Mouse (Mus musculus): ENCODE results near the gene Nlrp9c.
"Not testable (repeated sequence)": the region's sequence is repeated elsewhere in the genome, so short reads cannot be mapped to it uniquely, and the experiment has no call there.

Nlrp9c gene

DNA sequence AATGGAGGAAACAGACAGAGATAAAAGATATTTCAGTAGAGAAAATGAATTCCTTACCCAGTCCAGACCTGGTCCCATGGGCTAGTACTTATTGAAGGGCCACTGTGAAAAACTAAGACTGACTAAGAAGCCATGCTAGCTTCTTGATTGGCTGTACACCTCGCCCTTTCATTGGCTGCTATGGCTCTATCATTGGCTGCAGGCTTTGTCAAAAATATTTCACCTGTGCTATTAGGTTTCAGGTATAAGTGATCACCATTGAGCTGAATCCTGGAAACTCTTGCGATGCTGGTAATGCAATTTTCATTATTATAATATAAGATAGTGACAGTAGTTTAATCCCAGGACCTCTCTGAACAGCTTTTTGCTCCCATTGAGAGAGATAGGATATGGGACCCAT is at the start of gene Nlrp9c:
TSS of gene Nlrp9c (minus strand) at position 101 of the 400 bp plus-strand sequence.
- CTCF ChIA-PET, result not testable (repeated sequence)

DNA sequence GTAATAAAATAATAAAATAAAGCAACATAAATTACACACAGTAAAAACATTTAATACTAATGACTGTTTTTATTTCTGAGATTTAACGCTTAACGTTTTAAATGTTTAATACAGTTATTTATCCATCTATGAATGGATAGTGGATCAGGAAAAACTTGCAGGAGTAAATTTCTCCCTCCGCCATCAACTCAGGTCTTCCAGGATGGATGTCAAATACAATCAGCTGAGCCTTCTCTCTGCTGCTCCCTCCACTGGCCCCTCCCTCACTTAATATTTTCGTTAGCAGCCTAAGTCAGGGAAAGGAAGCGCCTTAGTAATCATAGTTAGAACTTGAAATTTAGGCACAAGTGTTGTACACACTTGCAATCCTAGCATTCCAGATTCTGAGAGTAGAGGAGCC is 31.3 kb upstream of the Nlrp9c start, which contains the start of gene Nlrp4a:
TSS of gene Nlrp4a (plus strand) at position 301 of the 400 bp plus-strand sequence.
- CTCF ChIA-PET, result no interaction called here

DNA sequence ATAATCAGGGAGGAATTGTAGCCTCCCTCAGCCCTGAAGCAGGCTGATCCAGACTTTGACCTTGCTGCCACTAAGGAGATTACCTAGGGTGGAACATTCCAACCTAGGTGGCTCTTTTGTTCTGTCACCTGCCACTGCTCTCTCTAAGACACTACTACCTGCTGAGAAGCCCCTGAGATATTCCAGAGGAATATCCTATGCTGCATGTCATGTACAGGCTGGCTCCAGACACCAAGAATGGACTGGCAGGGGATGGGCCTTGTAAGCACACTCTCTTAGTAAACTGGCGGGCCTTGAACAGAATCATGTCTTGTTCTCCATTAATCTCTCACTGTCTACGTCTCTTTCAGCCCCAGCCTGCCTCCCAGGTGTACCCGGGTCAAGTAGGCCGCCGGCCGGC is 11.7 kb downstream of the Nlrp9c start:
- CTCF ChIA-PET, result not testable (repeated sequence)

DNA sequence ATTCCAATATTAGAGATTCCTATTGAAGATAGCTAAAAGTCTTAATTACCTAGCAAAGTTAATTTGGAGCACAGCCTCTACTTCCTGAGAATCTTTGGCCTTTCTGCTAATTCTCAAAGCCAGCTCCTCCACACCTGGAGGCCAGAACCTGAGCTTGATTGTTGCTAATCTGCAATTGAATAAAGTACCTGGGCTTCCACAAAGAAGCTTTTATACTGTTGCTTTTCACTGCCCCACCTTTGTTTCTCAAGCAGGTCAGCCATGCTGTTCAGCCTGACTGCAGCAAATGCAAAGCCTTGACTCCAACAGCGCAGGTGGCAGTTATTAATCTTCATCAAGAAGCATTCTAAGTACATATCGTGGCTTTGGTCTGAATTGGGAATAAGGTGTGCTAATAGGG is 12.4 kb downstream of the Nlrp9c start:
- CTCF ChIA-PET, result not testable (repeated sequence)

DNA sequence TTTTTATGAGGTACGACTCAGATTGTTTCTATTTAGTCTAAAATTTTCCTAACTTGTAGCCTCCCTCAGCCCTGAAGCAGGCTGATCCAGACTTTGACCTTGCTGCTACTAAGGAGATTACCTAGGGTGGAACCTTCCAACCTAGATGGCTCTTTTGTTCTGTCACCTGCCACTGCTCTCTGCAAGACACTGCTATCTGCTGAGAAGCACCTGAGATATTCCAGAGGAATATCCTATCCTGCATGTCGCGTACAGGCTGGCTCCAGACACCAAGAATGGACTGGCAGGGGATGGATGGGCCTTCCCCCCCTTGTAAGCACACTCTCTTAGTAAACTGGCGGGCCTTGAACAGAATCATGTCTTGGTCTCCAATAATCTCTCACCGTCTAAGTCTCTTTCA is 16.8 kb downstream of the Nlrp9c start:
- CTCF ChIA-PET, result not testable (repeated sequence)

DNA sequence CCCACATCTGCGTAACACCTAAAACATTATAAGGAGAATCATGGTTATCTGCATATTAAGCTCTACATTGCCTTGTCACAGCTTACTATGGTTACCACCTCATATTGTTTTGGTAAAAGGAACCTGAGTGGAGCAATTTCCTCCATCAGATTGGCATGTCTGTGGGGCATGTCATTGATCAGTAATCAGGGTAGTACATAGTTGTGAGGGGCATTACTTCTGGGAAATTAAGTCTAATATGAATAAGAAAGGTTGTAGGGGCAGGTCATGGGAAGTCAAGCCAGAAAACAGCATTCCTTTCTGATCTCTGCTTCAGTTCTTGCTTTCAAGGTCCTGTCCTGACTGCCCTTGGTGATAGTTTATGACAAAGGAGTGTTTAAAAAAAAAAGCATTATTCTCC is 22.7 kb downstream of the Nlrp9c start:
- CTCF ChIA-PET, result no interaction called here

DNA sequence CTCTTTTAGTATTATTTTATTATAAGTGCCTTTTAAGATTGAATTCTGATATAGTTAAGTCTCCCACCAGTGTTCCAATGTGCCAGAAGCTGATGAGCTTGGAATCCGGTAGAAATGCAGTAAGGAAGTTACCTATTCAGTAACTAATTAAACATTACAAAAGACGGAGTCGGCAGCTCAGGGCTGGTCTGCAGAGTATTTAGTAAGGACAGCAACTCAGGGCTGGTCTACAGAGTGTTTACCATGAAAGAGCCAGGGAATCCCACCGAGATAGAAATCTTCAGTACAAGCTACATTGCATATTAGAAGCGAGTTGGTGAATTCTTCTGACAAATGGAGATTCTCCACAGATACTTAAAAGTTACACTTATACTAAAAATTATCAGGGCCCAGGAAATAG is 30.3 kb downstream of the Nlrp9c start:
- CTCF ChIA-PET, result not testable (repeated sequence)

DNA sequence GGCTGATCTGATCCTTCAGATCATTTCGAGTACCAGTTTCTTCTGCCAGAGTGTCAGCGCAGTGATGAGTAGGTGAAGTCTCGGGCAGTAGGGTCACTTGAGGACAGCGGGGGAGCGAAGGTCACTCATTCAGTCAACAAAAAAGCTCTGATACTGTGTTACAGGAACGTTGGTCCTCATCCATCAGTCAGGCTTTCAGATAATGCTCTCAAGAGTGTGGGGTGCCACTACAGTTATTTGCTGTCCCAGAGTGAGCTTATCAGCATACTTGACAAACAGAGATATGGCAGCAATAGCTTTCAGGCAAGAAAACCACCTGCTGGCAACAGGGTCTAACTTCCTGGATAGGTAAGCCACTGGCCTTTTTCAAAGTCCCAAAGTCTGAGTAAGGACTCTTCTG is 46.8 kb downstream of the Nlrp9c start:
- CTCF ChIA-PET, result not testable (repeated sequence)

DNA sequence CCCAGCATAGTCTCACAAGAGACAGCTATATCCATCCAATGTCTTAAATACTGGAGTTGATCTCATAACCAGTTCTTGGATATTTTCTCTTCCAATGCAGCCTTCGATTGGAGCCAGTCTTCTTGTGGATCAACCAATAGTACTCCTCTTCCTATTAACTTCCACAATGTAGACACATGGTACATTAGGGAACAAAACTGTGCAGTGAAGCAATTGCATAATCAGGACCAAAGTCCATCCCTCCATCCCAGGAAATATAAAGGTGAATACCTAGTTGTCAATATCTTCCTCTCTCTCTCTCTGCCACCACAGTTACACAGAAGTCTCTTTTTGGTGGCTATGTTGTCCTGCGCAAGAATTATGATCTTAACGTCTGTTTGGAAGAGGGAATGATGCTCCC is 51.2 kb downstream of the Nlrp9c start:
- CTCF ChIA-PET, result not testable (repeated sequence)

DNA sequence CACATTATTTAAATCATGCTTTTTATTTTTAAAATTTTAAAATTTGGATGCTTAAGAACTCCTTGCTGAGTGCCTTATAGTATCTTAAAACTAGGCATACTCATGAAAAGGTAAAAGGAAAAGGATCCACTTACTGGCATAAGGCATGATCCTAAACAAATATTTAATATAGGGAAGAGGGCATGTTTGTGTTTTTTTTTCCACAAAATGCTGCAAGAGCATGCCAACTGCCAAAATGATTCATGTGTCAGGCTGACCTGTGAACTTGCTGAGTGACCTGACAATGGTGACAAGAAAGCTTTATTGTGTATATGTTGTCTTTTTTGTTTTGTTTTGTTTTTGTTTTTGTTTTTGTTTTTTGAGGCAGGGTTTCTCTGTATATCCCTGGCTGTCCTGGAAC is 53.3 kb downstream of the Nlrp9c start:
- CTCF ChIA-PET, result not testable (repeated sequence)

DNA sequence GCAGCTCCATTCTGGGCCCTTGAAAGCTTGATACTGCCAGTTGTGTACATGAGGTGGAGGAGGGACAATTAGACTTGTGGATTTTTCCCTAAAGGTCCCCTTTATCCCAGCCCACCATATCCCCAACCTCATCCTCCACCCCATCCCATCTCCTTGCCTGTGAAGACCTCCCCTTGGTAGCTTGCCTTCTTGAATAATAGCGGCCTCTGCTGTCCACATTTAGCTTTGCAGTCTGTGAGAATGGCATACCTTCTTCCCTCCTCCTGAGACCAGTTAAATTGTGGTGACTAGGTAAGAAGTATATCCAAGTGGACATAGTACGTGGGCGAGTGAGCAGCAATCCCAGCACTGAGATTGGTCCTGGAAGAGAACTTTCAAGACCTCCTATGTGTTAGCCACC is 83.1 kb downstream of the Nlrp9c start:
- CTCF ChIA-PET, result not testable (repeated sequence)

DNA sequence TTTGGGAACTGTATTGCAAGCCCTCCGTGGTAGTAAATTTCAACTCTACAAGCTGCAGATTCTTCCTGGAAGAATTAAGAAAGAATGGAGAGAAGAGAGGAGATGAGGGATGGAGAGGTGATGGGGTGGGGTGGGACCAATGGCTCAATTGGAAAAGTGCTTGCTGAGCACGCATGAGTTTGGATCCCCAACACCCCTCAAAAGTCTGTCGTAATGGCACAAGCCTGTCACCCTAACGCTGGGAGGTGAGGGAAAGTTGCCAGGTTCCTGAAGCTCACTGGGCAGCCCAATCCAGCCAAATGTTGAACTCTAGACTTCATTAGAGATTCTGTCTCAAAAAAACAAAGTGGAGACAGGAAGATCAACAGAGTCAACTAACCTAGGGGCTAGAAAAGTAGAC is 87.7 kb downstream of the Nlrp9c start:
- CTCF ChIA-PET, result not testable (repeated sequence)

DNA sequence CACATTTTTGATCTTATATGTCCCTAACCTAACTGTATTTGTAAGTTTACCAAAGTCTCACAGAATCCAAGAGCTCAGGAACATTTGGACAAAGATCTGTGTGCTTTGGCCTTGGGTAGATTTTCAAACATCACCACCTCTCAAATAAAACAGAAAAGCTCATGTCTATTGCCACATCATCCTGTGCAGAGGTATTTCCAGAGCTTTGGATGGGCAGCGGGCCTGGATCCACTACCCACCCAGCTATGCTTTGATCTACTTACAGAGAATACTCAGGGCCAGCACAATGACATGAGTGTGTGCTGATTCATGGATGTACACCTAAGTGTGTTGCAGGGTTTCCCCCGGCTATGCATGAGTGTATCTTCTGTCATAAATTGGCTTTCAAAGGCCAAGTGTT is 88.3 kb downstream of the Nlrp9c start:
- CTCF ChIA-PET, result not testable (repeated sequence)

DNA sequence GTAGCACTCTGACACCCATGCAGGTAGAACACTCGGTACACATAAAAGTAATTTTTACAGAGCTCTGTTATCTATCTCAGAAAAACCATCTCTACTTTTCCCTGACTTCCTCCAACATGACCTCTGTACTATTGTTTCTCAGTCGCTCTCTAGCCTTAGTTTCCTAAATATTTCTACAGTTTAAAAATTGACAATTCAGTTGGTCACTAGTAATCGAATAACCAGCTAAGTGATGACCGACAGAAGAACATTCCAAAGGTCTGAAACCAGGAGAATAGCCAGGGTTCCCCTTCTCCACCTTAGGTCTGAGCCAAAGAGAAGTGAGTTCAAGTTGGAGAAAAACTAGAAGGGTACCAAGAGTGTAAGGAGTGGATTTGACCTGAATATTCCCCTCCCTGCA is 91.7 kb downstream of the Nlrp9c start:
- CTCF ChIA-PET, result not testable (repeated sequence)

DNA sequence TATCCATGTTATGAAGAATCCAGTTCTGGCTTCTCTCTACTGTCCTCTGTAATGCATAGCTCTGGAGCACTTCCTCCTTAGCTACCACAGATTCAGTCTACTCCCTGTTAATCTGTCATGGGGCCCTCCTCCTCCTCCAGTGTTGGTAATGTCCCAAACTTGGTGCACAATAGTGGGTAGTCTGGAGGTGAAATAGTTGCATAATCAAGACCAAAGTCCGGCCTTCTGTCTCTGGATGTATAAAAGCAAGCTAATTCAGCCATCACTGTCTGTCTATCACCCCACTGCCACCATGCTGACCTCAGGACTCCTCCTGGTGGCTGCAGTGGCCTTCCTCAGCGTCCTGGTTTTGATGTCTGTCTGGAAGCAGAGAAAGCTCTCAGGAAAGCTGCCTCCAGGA is 96.6 kb downstream of the Nlrp9c start, which contains the start of gene Cyp2a4:
TSS of gene Cyp2a4 (plus strand) at position 244 of the 400 bp plus-strand sequence.
- CTCF ChIA-PET, result not testable (repeated sequence)

DNA sequence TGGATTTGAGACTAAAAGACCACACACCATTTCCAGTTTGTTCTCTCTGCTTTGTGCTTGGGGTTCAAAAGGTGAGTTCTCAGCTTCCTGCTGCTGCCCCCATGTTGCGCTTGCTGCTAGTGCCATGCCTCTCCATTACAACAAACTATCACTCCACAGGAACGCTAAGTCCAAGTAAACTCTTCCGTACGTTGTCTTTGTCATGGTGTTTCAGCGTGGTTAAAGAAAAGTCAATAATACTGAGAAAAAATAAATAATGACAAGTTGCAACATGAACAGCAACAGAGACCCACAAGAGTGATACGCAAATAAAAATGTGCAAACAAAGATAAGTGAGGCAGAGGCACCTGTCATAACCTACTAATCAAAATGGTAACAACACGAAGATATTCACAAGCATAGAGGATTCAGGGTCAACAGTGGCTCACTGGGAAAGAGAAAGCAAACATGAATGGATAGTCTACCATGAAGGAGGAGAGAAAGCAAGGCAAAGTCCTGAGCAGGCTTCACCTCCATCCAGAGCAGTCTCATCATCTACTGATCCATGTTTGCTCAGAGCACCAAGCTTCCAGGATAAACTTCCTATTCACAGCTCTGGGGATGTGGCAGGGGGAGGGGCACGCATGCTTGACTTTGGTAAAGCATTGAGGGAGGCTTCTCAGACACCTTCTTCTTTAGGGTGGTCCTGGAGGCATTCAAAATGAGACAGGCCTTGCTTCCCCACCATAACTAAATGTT is 99.9 kb downstream of the Nlrp9c start:
- CTCF ChIA-PET, result not testable (repeated sequence)
